Mouse (Mus musculus) v-Abl transformed pro-B cells (cell line): ENCODE results near the gene Gm7361.
"Not testable (repeated sequence)": the region's sequence is repeated elsewhere in the genome, so short reads cannot be mapped to it uniquely, and the experiment has no call there.

Source experiments
- in situ Hi-C, 2 experiments: fragments of 400-800 bp; cut with MboI; formaldehyde crosslinking; loops; one replicate each; pipeline ENCODE4 v1.15.1; 2025; ENCODE audit not compliant: unreplicated experiment in 2 of 2

Gm7361 gene

GRCm38 (mm10) chr5:26257391-26257790 is at the start of gene Gm7361:
Gene Gm7361 (plus strand): TSS chr5:26257691.
- in situ Hi-C loops = not testable (repeated sequence)

GRCm38 (mm10) chr5:26211030-26211429 is 46.5 kb upstream of the Gm7361 start:
- in situ Hi-C loops = no loop called here

- in situ Hi-C loops = no loop called here
These were observed 35.4 kb upstream of the Gm7361 start for GRCm38 (mm10) chr5:26222076-26222475.

- in situ Hi-C loops = not testable (repeated sequence)
These were observed 9.2 kb downstream of the Gm7361 start for GRCm38 (mm10) chr5:26266656-26267055.

- in situ Hi-C loops = no loop called here
These were observed 22.9 kb downstream of the Gm7361 start for GRCm38 (mm10) chr5:26280361-26280760.

- in situ Hi-C loops = no loop called here
These were observed 24.2 kb downstream of the Gm7361 start for GRCm38 (mm10) chr5:26281717-26282116.

- in situ Hi-C loops = no loop called here
These were observed 24.8 kb downstream of the Gm7361 start for GRCm38 (mm10) chr5:26282282-26282681.

- in situ Hi-C loops = no loop called here
These were observed 25.9 kb downstream of the Gm7361 start for GRCm38 (mm10) chr5:26283399-26283798.

GRCm38 (mm10) chr5:26291621-26292020 is 34.1 kb downstream of the Gm7361 start:
- in situ Hi-C loops = no loop called here

GRCm38 (mm10) chr5:26293258-26293657 is 35.8 kb downstream of the Gm7361 start:
- in situ Hi-C loops = no loop called here
